Mouse (Mus musculus): ENCODE data around the gene Olfr519.

Gene Olfr519

GRCm38 (mm10) chr7:108894320-108894719 is at the start of gene Olfr519:
TSS of gene Olfr519 (minus strand) at chr7:108894420.
- no peak within 1 kb of the TSS for H3K4me3 ChIP-seq (replicated peaks; ENCODE audit: low read length)
- H3K9me3 ChIP-seq (ENCODE audit: low read length): no peaks in the 10 kb centered on the region
- H3K27me3 ChIP-seq (ENCODE audit: insufficient read depth, low read length): no peaks in the 10 kb centered on the region
- H3K36me3 ChIP-seq (ENCODE audit: insufficient read depth, low read length): no peaks in the 10 kb centered on the region
- H3K4me1 ChIP-seq (replicated peaks; ENCODE audit: low read depth, low read length): no peaks in the 10 kb centered on the region
- no peak for TF ChIP-seq NANOG (IDR thresholded peaks at IDR 0.05; ENCODE audit: borderline replicate concordance, low read length)
- TF ChIP-seq CTCF (conservative IDR thresholded peaks at IDR 0.05; ENCODE audit: low read length): no peak
- TF ChIP-seq POU5F1 (IDR thresholded peaks at IDR 0.05; ENCODE audit: borderline replicate concordance, low read length): no peak

GRCm38 (mm10) chr7:108944002-108944401 is 49.8 kb upstream of the Olfr519 start:
- TF ChIP-seq CTCF (conservative IDR thresholded peaks at IDR 0.05; ENCODE audit: low read length) (peak; percentile 79), NANOG (IDR thresholded peaks at IDR 0.05; ENCODE audit: borderline replicate concordance, low read length) (no peak), POU5F1 (IDR thresholded peaks at IDR 0.05; ENCODE audit: borderline replicate concordance, low read length) (no peak)
- peaks cover 44% of the 10 kb centered on the region for H3K9me3 ChIP-seq (ENCODE audit: low read length)
- peaks cover 73% of the 10 kb centered on the region for H3K36me3 ChIP-seq (ENCODE audit: insufficient read depth, low read length)
- H3K27me3 ChIP-seq (ENCODE audit: insufficient read depth, low read length): no peaks in the 10 kb centered on the region
- peaks cover 10% of the 10 kb centered on the region for H3K4me1 ChIP-seq (replicated peaks; ENCODE audit: low read depth, low read length)
- H3K4me3 ChIP-seq (replicated peaks; ENCODE audit: low read length): no peak overlapping the region

GRCm38 (mm10) chr7:108941466-108941865 is 47.2 kb upstream of the Olfr519 start:
- TF ChIP-seq CTCF (conservative IDR thresholded peaks at IDR 0.05; ENCODE audit: low read length): no peak
- no peak for TF ChIP-seq POU5F1 (IDR thresholded peaks at IDR 0.05; ENCODE audit: borderline replicate concordance, low read length)
- no peak for TF ChIP-seq NANOG (IDR thresholded peaks at IDR 0.05; ENCODE audit: borderline replicate concordance, low read length)
- Histone ChIP-seq H3K36me3 (ENCODE audit: insufficient read depth, low read length) (peaks cover 98% of the 10 kb centered on the region), H3K4me3 (replicated peaks; ENCODE audit: low read length) (peak overlapping the region; percentile 3; the same call in 1 of the 2 replicates), H3K27me3 (ENCODE audit: insufficient read depth, low read length) (no peaks in the 10 kb centered on the region), H3K9me3 (ENCODE audit: low read length) (peaks cover 69% of the 10 kb centered on the region), H3K4me1 (replicated peaks; ENCODE audit: low read depth, low read length) (no peaks in the 10 kb centered on the region)

- Histone ChIP-seq H3K4me3 (replicated peaks; ENCODE audit: low read length) (0 out of 2 replicates have a peak overlapping the region, but pooled peaks have one; percentile 95), H3K9me3 (ENCODE audit: low read length) (peaks cover 69% of the 10 kb centered on the region), H3K36me3 (ENCODE audit: insufficient read depth, low read length) (peaks cover 68% of the 10 kb centered on the region), H3K27me3 (ENCODE audit: insufficient read depth, low read length) (no peaks in the 10 kb centered on the region), H3K4me1 (replicated peaks; ENCODE audit: low read depth, low read length) (peaks cover 9% of the 10 kb centered on the region; the same call in 1 of the 2 replicates)
- TF ChIP-seq NANOG (IDR thresholded peaks at IDR 0.05; ENCODE audit: borderline replicate concordance, low read length) (no peak), CTCF (conservative IDR thresholded peaks at IDR 0.05; ENCODE audit: low read length) (no peak), POU5F1 (IDR thresholded peaks at IDR 0.05; ENCODE audit: borderline replicate concordance, low read length) (no peak)
Observed at GRCm38 (mm10) chr7:108936591-108936990, 42.4 kb upstream of the Olfr519 start.

GRCm38 (mm10) chr7:108935411-108935810 is 41.2 kb upstream of the Olfr519 start:
- no peak for TF ChIP-seq POU5F1 (IDR thresholded peaks at IDR 0.05; ENCODE audit: borderline replicate concordance, low read length)
- no peak for TF ChIP-seq CTCF (conservative IDR thresholded peaks at IDR 0.05; ENCODE audit: low read length)
- TF ChIP-seq NANOG (IDR thresholded peaks at IDR 0.05; ENCODE audit: borderline replicate concordance, low read length): no peak
- Histone ChIP-seq H3K36me3 (ENCODE audit: insufficient read depth, low read length) (peaks cover 56% of the 10 kb centered on the region), H3K27me3 (ENCODE audit: insufficient read depth, low read length) (no peaks in the 10 kb centered on the region), H3K4me1 (replicated peaks; ENCODE audit: low read depth, low read length) (peaks cover 9% of the 10 kb centered on the region; the same call in 1 of the 2 replicates), H3K9me3 (ENCODE audit: low read length) (peaks cover 57% of the 10 kb centered on the region), H3K4me3 (replicated peaks; ENCODE audit: low read length) (peak overlapping the region; percentile 95)

- Histone ChIP-seq H3K4me3 (replicated peaks; ENCODE audit: low read length) (peak overlapping the region; percentile 95), H3K36me3 (ENCODE audit: insufficient read depth, low read length) (peaks cover 50% of the 10 kb centered on the region), H3K4me1 (replicated peaks; ENCODE audit: low read depth, low read length) (peaks cover 9% of the 10 kb centered on the region; the same call in 1 of the 2 replicates), H3K27me3 (ENCODE audit: insufficient read depth, low read length) (no peaks in the 10 kb centered on the region), H3K9me3 (ENCODE audit: low read length) (peaks cover 51% of the 10 kb centered on the region)
- TF ChIP-seq POU5F1 (IDR thresholded peaks at IDR 0.05; ENCODE audit: borderline replicate concordance, low read length) (no peak), NANOG (IDR thresholded peaks at IDR 0.05; ENCODE audit: borderline replicate concordance, low read length) (no peak), CTCF (conservative IDR thresholded peaks at IDR 0.05; ENCODE audit: low read length) (no peak)
Observed at GRCm38 (mm10) chr7:108934836-108935235, 40.6 kb upstream of the Olfr519 start.

- TF ChIP-seq CTCF (conservative IDR thresholded peaks at IDR 0.05; ENCODE audit: low read length): peak; percentile 78
- no peak for TF ChIP-seq POU5F1 (IDR thresholded peaks at IDR 0.05; ENCODE audit: borderline replicate concordance, low read length)
- no peak for TF ChIP-seq NANOG (IDR thresholded peaks at IDR 0.05; ENCODE audit: borderline replicate concordance, low read length)
- Histone ChIP-seq H3K4me1 (replicated peaks; ENCODE audit: low read depth, low read length) (peaks cover 9% of the 10 kb centered on the region; the same call in 1 of the 2 replicates), H3K9me3 (ENCODE audit: low read length) (peaks cover 43% of the 10 kb centered on the region), H3K27me3 (ENCODE audit: insufficient read depth, low read length) (no peaks in the 10 kb centered on the region), H3K36me3 (ENCODE audit: insufficient read depth, low read length) (peaks cover 42% of the 10 kb centered on the region), H3K4me3 (replicated peaks; ENCODE audit: low read length) (peak within 1 kb of the TSS; percentile 95)
Observed at GRCm38 (mm10) chr7:108933794-108934731, 39.8 kb upstream of the Olfr519 start, which contains the start of gene Eif3f. TSS of gene Eif3f (plus strand) at chr7:108934417.

GRCm38 (mm10) chr7:108929726-108930393 is 35.6 kb upstream of the Olfr519 start, which contains the start of gene Nlrp10:
TSS of gene Nlrp10 (minus strand) at chr7:108930178.
- H3K4me1 ChIP-seq (replicated peaks; ENCODE audit: low read depth, low read length): peaks cover 5% of the 10 kb centered on the region; the same call in 1 of the 2 replicates
- no peaks in the 10 kb centered on the region for H3K27me3 ChIP-seq (ENCODE audit: insufficient read depth, low read length)
- peaks cover under 1% of the 10 kb centered on the region; the same call in 1 of the 2 replicates for H3K36me3 ChIP-seq (ENCODE audit: insufficient read depth, low read length)
- no peak within 1 kb of the TSS for H3K4me3 ChIP-seq (replicated peaks; ENCODE audit: low read length)
- TF ChIP-seq NANOG (IDR thresholded peaks at IDR 0.05; ENCODE audit: borderline replicate concordance, low read length): no peak
- no peak for TF ChIP-seq CTCF (conservative IDR thresholded peaks at IDR 0.05; ENCODE audit: low read length)
- TF ChIP-seq POU5F1 (IDR thresholded peaks at IDR 0.05; ENCODE audit: borderline replicate concordance, low read length): no peak
- H3K9me3 ChIP-seq (ENCODE audit: low read length): peaks cover 6% of the 10 kb centered on the region; the same call in 1 of the 2 replicates

All from E14TG2a.4 (cell line).